Mouse (Mus musculus) limb, embryonic 11.5 days (tissue): ENCODE measurements around the gene Olfr469. TPM values are rescaled to one million over a fixed set of nuclear protein-coding genes. Genes with fewer than 3 reads are reported as not detected.
A peak's percentile ranks its signal among the peaks of the same experiment; 100 is the strongest.
"Not testable (repeated sequence)": the region's sequence is repeated elsewhere in the genome, so short reads cannot be mapped to it uniquely, and the experiment has no call there.

Experiments used
- ATAC-seq: fragments of 200-750 bp; cut with Nextera tagmentation; 2 replicates; pipeline ENCODE4 v1.8.0; 2017; ENCODE audit warnings: low read depth; ENCODE audit not compliant: insufficient number of reproducible peaks, low FRiP score, low TSS enrichment
- DNase-seq: peaks from one replicate; pipeline ENCODE4 v3.0.0-alpha.2; 2015; ENCODE audit warnings: low spot score
- H3K27ac ChIP-seq: fragments of 300-500 bp; sonication (generic); replicated peaks from 2 replicates; pipeline ENCODE4 v1.5.1; 2014; ENCODE audit warnings: low read depth, mild to moderate bottlenecking, low read length
- H3K27me3 ChIP-seq: fragments of 300-500 bp; sonication (generic); 2 replicates; pipeline ENCODE4 v1.6.1; 2014; ENCODE audit warnings: mild to moderate bottlenecking, low read length, mixed read lengths; ENCODE audit not compliant: control insufficient read depth, insufficient read depth
- H3K36me3 ChIP-seq: fragments of 300-500 bp; sonication (generic); 2 replicates; pipeline ENCODE4 v1.6.1; 2014; ENCODE audit warnings: mild to moderate bottlenecking, low read length, moderate library complexity, mixed read lengths; ENCODE audit not compliant: control insufficient read depth, insufficient read depth
- H3K4me1 ChIP-seq: fragments of 300-500 bp; sonication (generic); 2 replicates; pipeline ENCODE4 v1.6.1; 2014; ENCODE audit warnings: low read length, mixed read lengths; ENCODE audit not compliant: control insufficient read depth, insufficient read depth
- H3K4me2 ChIP-seq: fragments of 300-500 bp; sonication (generic); 2 replicates; pipeline ENCODE4 v1.6.1; 2014; ENCODE audit warnings: low read depth, mild to moderate bottlenecking, moderate library complexity; ENCODE audit not compliant: severe bottlenecking
- H3K4me3 ChIP-seq: fragments of 300-500 bp; sonication (generic); 2 replicates; pipeline ENCODE4 v1.5.1; 2014; ENCODE audit warnings: low read depth, low read length
- H3K9ac ChIP-seq: fragments of 300-500 bp; sonication (generic); 2 replicates; pipeline ENCODE4 v1.6.1; 2014; ENCODE audit warnings: mild to moderate bottlenecking, low read length
- H3K9me3 ChIP-seq: fragments of 300-500 bp; sonication (generic); 2 replicates; pipeline ENCODE4 v1.6.1; 2016; ENCODE audit warnings: low read length; ENCODE audit not compliant: control insufficient read depth
- WGBS: fragments of 180-500 bp; shearing (Covaris S2); extraction: QIAGEN DNeasy Blood & Tissue Kit; methylation state at CpG from one replicate; pipeline ENCODE4 v1.1.7; 2014; 5-methylcytosine and 5-hydroxymethylcytosine counted together
- polyA plus RNA-seq: library from polyadenylated mRNA; unstranded; fragments of >200 nt; fragmentation: Nextera tagmentation; extraction: Ambion mirVana; gene quantifications from 2 replicates; pipeline ENCODE4 v1.2.1, GENCODE M21; 2014

The Olfr469 gene
- not detected in 2 replicates for polyA plus RNA-seq

DNA sequence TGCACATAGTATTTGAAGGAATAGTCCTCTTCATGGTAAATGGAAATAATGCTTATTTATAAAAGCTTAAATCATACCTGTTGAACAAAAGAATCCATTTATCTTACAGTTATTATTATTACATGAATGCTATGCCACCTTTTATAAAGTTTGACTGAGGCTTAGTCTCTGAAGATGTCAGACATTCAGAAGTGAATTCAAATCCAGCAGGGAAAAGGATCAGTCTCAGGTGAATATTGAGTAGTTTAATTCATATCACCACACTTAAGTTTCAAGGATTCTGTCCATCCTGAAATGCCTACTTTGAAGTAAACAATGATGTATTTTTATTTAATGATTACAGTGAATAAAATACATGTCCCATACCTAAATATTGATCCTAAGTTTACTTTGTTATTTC lies at the start of gene Olfr469:
Olfr469 (minus strand) TSS at position 101 of the 400 bp plus-strand sequence.
- DNase-seq, ATAC-seq: not testable (repeated sequence)

DNA sequence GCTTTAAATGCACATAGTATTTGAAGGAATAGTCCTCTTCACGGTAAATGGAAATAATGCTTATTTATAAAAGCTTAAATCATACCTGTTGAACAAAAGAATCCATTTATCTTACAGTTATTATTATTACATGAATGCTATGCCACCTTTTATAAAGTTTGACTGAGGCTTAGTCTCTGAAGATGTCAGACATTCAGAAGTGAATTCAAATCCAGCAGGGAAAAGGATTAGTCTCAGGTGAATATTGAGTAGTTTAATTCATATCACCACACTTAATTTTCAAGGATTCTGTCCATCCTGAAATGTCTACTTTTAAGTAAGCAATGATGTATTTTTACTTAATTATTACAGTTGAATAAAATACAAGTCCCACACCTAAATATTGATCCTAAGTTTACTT lies 22.0 kb upstream of the Olfr469 start, which contains the start of gene Olfr470:
Olfr470 (minus strand) TSS at position 101 of the 400 bp plus-strand sequence.
- not testable (repeated sequence) for H3K36me3 ChIP-seq, H3K4me2 ChIP-seq, H3K27ac ChIP-seq, H3K9me3 ChIP-seq, H3K4me3 ChIP-seq, H3K4me1 ChIP-seq, ATAC-seq, DNase-seq, H3K27me3 ChIP-seq, H3K9ac ChIP-seq
- WGBS: 88% methylated on average over 1 of the region's 1 CpGs

More for the DNA sequence above, at the start of gene Olfr469:
- H3K9me3 ChIP-seq, H3K9ac ChIP-seq, H3K4me1 ChIP-seq, H3K36me3 ChIP-seq, H3K27ac ChIP-seq, H3K4me2 ChIP-seq, H3K27me3 ChIP-seq, H3K4me3 ChIP-seq: not testable (repeated sequence)

DNA sequence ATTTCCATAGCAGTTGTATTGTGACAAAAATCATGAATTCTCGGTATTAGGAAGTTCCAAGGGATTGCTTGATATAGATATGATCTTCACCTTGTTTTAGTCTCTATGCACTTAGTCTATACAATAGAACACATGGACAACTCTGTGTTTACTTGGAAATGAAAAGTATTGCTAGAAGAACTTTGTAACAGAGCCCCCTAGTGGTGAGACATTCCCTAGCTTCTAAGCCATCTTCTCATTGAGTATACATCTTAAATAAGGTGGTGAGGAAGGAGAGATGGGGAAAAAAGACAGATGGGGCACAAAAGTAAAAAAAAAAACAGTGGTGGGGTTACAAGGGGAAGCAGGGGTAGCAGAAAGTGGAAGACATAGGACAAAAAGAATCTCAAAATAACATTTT lies 16.4 kb upstream of the Olfr469 start:
- H3K27ac ChIP-seq: no peak overlapping the region
- DNase-seq (no peak), ATAC-seq (no peak)
- WGBS: 80% methylated on average over 1 of the region's 1 CpGs
- no peaks in the 10 kb centered on the region for H3K4me1 ChIP-seq
- no peaks in the 10 kb centered on the region for H3K36me3 ChIP-seq
- H3K9ac ChIP-seq: no peak overlapping the region
- H3K4me2 ChIP-seq: no peak overlapping the region
- H3K9me3 ChIP-seq: no peaks in the 10 kb centered on the region
- H3K4me3 ChIP-seq: no peak overlapping the region
- no peaks in the 10 kb centered on the region for H3K27me3 ChIP-seq

DNA sequence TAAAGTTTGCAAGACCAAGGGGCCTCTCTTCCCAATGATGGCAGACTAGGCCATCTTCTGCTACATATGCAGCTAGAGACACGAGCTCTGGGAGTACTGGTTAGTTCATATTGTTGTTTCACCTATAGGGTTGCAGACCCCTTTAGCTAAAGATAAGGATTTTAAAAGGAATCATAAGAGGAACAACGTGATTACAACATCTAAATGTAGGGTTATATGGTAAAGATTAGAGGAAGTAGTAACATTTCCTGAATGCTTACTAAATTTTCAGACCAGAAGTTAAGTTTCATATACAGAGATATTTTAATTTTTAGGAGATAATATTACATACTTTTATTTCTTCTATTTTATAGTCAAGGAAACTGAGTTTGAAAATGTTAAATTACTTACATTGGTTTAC lies 1.5 kb downstream of the Olfr469 start:
- H3K9me3 ChIP-seq, H3K4me3 ChIP-seq, H3K9ac ChIP-seq, H3K27me3 ChIP-seq, H3K27ac ChIP-seq, ATAC-seq, H3K36me3 ChIP-seq, H3K4me2 ChIP-seq, H3K4me1 ChIP-seq, DNase-seq: not testable (repeated sequence)
- 58% methylated on average over 2 of the region's 2 CpGs for WGBS

DNA sequence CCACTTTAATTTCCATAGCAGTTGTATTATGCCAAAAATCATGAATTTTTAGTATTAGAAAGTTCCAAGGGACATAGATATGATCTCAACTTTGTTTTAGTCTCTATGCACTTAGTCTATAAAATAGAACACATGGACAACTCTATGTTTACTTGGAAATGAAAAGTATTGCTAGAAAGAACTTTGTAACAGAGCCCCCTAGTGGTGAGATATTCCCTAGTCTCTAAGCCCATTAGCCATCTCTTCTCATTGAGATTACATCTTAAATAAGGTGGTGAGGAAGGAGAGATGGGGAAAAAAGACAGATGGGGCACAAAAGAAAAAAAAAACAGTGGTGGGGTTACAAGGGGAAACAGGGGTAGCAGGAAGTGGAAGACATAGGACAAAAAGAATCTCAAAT lies 5.9 kb downstream of the Olfr469 start:
- DNase-seq: no peak
- H3K36me3 ChIP-seq: no peaks in the 10 kb centered on the region
- H3K4me1 ChIP-seq: no peaks in the 10 kb centered on the region
- no peak overlapping the region for H3K4me2 ChIP-seq
- no peaks in the 10 kb centered on the region for H3K27me3 ChIP-seq
- no peak overlapping the region for H3K4me3 ChIP-seq
- no peak overlapping the region for H3K9ac ChIP-seq
- ATAC-seq: no peak
- no peak overlapping the region for H3K27ac ChIP-seq
- no peaks in the 10 kb centered on the region for H3K9me3 ChIP-seq

DNA sequence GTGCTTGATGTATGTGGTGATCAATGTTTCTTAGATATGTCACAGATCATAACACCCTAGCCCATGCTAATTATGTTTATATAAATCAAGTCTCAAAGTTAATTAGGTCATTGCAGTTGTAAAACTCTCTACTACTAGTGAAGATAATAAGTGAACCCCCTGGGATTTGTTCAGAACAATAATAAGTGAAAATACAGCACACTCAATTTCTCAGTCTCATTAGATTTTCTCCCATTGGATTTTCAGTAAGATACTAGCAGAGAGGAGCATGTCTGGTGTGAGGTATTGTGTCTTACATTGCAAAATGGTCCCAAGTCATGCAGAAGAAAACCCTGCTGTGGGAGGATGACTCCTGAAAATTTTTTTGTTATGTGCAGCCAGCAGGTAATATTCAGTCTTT lies 13.4 kb downstream of the Olfr469 start, which contains the start of gene Olfr467:
Olfr467 (plus strand) TSS at position 301 of the 400 bp plus-strand sequence.
- Histone ChIP-seq H3K27ac (no peak within 1 kb of the TSS), H3K9me3 (no peaks in the 10 kb centered on the region), H3K9ac (no peak within 1 kb of the TSS), H3K4me3 (no peak within 1 kb of the TSS), H3K4me2 (no peak within 1 kb of the TSS), H3K4me1 (no peaks in the 10 kb centered on the region), H3K27me3 (no peaks in the 10 kb centered on the region), H3K36me3 (no peaks in the 10 kb centered on the region)
- no peak for DNase-seq
- no peak for ATAC-seq

DNA sequence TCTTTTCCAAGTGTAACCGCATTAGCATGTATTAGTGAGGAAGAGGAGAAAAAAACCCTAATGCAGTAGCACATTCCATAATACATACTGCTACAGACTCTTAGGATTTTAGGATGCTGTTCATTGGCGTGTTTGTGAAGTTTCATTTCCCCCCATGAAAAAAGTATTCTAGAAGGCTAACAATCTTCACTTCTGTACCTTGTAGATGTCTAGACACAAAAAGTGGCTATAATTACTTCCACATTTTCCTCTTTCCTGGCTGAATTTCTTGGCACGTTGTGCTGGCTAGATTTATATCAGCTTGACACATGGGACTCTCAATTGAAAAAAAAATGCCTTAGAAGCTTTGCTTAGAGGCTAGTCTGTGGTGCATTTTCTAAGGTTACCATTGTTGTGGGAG lies 23.2 kb downstream of the Olfr469 start:
- Histone ChIP-seq H3K36me3 (no peaks in the 10 kb centered on the region), H3K9ac (no peak overlapping the region), H3K27ac (0 out of 2 replicates have a peak overlapping the region, but pooled peaks have one; percentile 14), H3K27me3 (no peaks in the 10 kb centered on the region), H3K4me3 (no peak overlapping the region), H3K4me1 (0 out of 2 replicates have a peak, but pooled peaks cover 2% of the 10 kb centered on the region), H3K4me2 (no peak overlapping the region), H3K9me3 (no peaks in the 10 kb centered on the region)
- peak; percentile 23 for DNase-seq
- ATAC-seq: peak; percentile 26; the same call in 1 of the 2 replicates
- 41% methylated on average over 3 of the region's 3 CpGs for WGBS

DNA sequence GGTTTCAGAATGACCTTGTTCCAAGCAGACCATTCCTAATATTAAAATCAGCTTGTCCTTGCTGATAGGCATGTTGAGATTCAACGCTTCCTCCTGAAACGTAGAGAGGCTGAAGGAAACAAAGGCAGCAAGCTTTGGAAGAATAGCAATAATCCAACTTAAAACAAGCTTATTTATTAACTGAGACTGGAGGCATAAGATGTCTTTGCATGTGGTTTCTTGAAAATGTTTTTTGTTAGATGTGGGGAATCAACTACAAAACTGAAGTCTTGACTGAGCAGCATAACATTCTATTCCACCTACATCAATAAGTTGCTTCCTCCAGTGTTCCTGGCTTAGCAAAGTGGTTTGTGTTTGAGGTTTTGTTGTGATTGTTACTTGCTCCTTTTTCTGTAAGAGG lies 24.2 kb downstream of the Olfr469 start, which contains the start of gene Ovch2:
Ovch2 (minus strand) TSS at position 101 of the 400 bp plus-strand sequence.
- no peaks in the 10 kb centered on the region for H3K27me3 ChIP-seq
- 0 out of 2 replicates have a peak, but pooled peaks cover 2% of the 10 kb centered on the region for H3K4me1 ChIP-seq
- no peak within 1 kb of the TSS for H3K9ac ChIP-seq
- ATAC-seq (no peak), DNase-seq (no peak)
- H3K4me3 ChIP-seq: no peak within 1 kb of the TSS
- H3K27ac ChIP-seq: 0 out of 2 replicates have a peak within 1 kb of the TSS, but pooled peaks have one; percentile 14
- no peaks in the 10 kb centered on the region for H3K36me3 ChIP-seq
- no peaks in the 10 kb centered on the region for H3K9me3 ChIP-seq
- H3K4me2 ChIP-seq: no peak within 1 kb of the TSS
- WGBS: 92% methylated on average over 2 of the region's 2 CpGs

DNA sequence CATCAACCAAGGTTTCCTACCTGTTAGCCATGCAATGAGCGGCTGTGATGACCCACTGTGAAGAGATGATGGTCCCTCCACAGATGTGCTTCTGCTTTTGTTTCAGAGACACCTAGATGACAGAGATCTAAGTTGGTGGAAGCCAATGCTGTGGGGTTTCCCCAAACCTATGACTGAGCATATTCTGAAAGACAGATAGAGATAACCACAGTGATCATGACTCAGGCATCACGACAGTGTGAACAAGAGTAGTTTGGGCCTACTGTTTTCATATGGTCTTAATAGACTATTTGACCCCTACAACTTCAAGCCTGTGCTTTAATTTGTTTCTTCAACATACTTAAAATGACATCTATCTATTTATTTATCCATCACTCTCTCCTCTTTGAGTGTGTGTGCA lies 28.8 kb downstream of the Olfr469 start:
- Histone ChIP-seq H3K27me3 (no peaks in the 10 kb centered on the region), H3K4me1 (no peaks in the 10 kb centered on the region), H3K4me2 (no peak overlapping the region), H3K36me3 (no peaks in the 10 kb centered on the region), H3K9me3 (no peaks in the 10 kb centered on the region), H3K27ac (no peak overlapping the region), H3K4me3 (no peak overlapping the region), H3K9ac (no peak overlapping the region)
- DNase-seq: no peak
- 88% methylated on average over 2 of the region's 2 CpGs for WGBS
- ATAC-seq: no peak
